Mouse (Mus musculus) hindbrain, embryonic 16.5 days (tissue): Measurements from ENCODE around the gene Flot2. TPM values are rescaled to one million over a fixed set of nuclear protein-coding genes. Genes with fewer than 3 reads are reported as not detected.

Source experiments
- ATAC-seq: fragments of 200-750 bp; cut with Nextera tagmentation; 2 replicates; pipeline ENCODE4 v1.8.0; 2017; ENCODE audit warnings: moderate TSS enrichment, moderate library complexity
- H3K27ac ChIP-seq: fragments of 300-500 bp; sonication (generic); 2 replicates; pipeline ENCODE4 v1.5.1; 2014; ENCODE audit warnings: low read depth, mild to moderate bottlenecking, control low read depth, low read length, moderate library complexity
- H3K27me3 ChIP-seq: fragments of 300-500 bp; sonication (generic); replicated peaks from 2 replicates; pipeline ENCODE4 v1.6.1; 2014; ENCODE audit warnings: low read length; ENCODE audit not compliant: control insufficient read depth, insufficient read depth
- H3K36me3 ChIP-seq: fragments of 300-500 bp; sonication (generic); 2 replicates; pipeline ENCODE4 v1.6.1; 2014; ENCODE audit warnings: mild to moderate bottlenecking, low read length, moderate library complexity, mixed read lengths; ENCODE audit not compliant: control insufficient read depth, insufficient read depth
- H3K4me1 ChIP-seq: fragments of 300-500 bp; sonication (generic); 2 replicates; pipeline ENCODE4 v1.6.1; 2014; ENCODE audit warnings: low read depth, low read length; ENCODE audit not compliant: control insufficient read depth, insufficient read depth
- H3K4me2 ChIP-seq: fragments of 300-500 bp; sonication (generic); 2 replicates; pipeline ENCODE4 v1.6.1; 2014; ENCODE audit warnings: mild to moderate bottlenecking, low read length, control low read depth, moderate library complexity
- H3K4me3 ChIP-seq: fragments of 300-500 bp; sonication (generic); 2 replicates; pipeline ENCODE4 v1.5.1; 2014; ENCODE audit warnings: mild to moderate bottlenecking, low read length, control low read depth, moderate library complexity
- H3K9ac ChIP-seq: fragments of 300-500 bp; sonication (generic); 2 replicates; pipeline ENCODE4 v1.6.1; 2014; ENCODE audit warnings: low read depth, mild to moderate bottlenecking, control low read depth, low read length, moderate library complexity
- H3K9me3 ChIP-seq: fragments of 300-500 bp; sonication (generic); 2 replicates; pipeline ENCODE4 v1.6.1; 2014; ENCODE audit warnings: mild to moderate bottlenecking, low read length, moderate library complexity; ENCODE audit not compliant: control insufficient read depth
- whole genome bisulfite sequencing: fragments of 180-500 bp; shearing (Covaris S2); extraction: QIAGEN DNeasy Blood & Tissue Kit; methylation state at CpG from one replicate; pipeline ENCODE4 v1.1.7; 2014; 5-methylcytosine and 5-hydroxymethylcytosine counted together
- polyA plus RNA-seq: library from polyadenylated mRNA; unstranded; fragments of >200 nt; fragmentation: Nextera tagmentation; extraction: Ambion mirVana; gene quantifications from 2 replicates; pipeline ENCODE4 v1.2.1, GENCODE M21; 2015

Gene Flot2
- polyA plus RNA-seq = 124 and 126 TPM in 2 replicates

- ATAC-seq = peak; percentile 85
- Histone ChIP-seq H3K36me3 (peaks cover 9% of the 10 kb centered on the region; the same call in 1 of the 2 replicates), H3K27me3 (no peaks in the 10 kb centered on the region), H3K4me1 (peaks cover 29% of the 10 kb centered on the region), H3K4me2 (peak within 1 kb of the TSS; percentile 81), H3K4me3 (peak within 1 kb of the TSS; percentile 89), H3K9me3 (no peaks in the 10 kb centered on the region), H3K9ac (peak within 1 kb of the TSS; percentile 94), H3K27ac (peak within 1 kb of the TSS; percentile 94)
- 1% methylated on average over 43 of the region's 55 CpGs for WGBS
Observed at GRCm38 (mm10) chr11:78037831-78038752, at the start of gene Flot2. Gene Flot2 (plus strand): TSS chr11:78037931.

DNA sequence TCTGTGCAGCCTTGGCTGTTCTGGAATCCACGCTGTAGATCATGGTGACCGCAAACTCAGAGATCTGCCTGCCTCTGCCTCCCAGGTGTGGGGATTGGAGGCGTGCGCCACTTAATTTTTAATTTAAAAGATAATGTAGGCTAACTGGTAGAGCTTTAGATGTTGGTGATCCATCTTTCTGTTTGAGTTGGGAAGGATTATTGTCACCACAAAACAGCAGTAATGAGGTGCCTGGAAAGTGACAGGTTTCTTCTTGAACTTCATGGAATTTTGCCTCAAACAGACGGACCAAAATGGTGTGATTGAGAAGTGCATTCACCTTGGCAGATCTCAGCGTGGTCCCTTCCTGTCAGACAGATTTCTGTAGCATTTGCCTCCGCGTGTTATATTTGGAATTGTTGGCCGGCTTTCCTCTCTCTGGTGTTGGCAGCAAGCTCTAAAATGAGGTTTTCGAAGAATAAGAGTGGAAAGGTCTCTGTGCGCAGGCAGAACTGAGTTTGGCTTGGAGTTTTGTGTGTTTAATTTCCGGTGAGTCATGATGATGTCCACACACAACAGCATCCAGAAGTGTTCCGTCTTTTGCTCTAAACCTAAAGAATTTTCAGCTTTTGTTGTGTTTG is 48.5 kb upstream of the Flot2 start:
- ATAC-seq = no peak
- H3K4me1 ChIP-seq = peaks cover 11% of the 10 kb centered on the region
- no peaks in the 10 kb centered on the region for H3K9me3 ChIP-seq
- 92% methylated on average over 13 of the region's 13 CpGs for WGBS
- no peak overlapping the region for H3K4me2 ChIP-seq
- peaks cover 8% of the 10 kb centered on the region; the same call in 1 of the 2 replicates for H3K36me3 ChIP-seq
- H3K27ac ChIP-seq = no peak overlapping the region
- H3K27me3 ChIP-seq = no peaks in the 10 kb centered on the region
- H3K9ac ChIP-seq = no peak overlapping the region
- H3K4me3 ChIP-seq = no peak overlapping the region

- Histone ChIP-seq H3K4me3 (no peak overlapping the region), H3K4me1 (no peaks in the 10 kb centered on the region; the same call in 1 of the 2 replicates), H3K9me3 (no peaks in the 10 kb centered on the region), H3K4me2 (no peak overlapping the region), H3K9ac (no peak overlapping the region), H3K36me3 (peaks cover 3% of the 10 kb centered on the region; the same call in 1 of the 2 replicates), H3K27me3 (no peaks in the 10 kb centered on the region), H3K27ac (no peak overlapping the region)
- 60% methylated on average over 1 of the region's 1 CpGs for WGBS
- no peak for ATAC-seq
Observed at GRCm38 (mm10) chr11:77995556-77995955, 42.2 kb upstream of the Flot2 start.

DNA sequence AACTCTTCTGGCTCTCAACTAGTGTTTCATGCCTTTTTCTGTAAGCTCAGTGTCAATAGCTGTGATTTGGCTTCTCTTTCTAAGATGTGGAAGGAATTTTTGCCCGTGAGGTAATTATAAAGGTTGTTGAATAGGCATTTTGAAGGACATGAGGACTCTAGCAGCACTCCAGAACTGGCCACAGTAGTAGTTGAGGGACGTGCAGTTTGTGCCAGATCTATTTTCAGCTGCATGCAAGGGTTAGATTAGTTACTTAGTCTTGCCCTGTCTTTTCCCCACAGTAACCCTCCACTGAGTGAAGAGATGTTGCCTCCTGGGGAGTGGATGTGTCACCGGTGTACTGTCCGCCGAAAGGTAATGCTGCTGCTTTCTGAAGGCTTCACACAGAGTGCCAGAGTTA is 31.3 kb upstream of the Flot2 start:
- H3K4me3 ChIP-seq = no peak overlapping the region
- 92% methylated on average over 5 of the region's 5 CpGs for WGBS
- H3K4me1 ChIP-seq = 0 out of 2 replicates have a peak, but pooled peaks cover 2% of the 10 kb centered on the region
- no peak overlapping the region for H3K9ac ChIP-seq
- ATAC-seq = no peak
- H3K36me3 ChIP-seq = peaks cover 30% of the 10 kb centered on the region
- H3K4me2 ChIP-seq = no peak overlapping the region
- no peaks in the 10 kb centered on the region for H3K27me3 ChIP-seq
- no peak overlapping the region for H3K27ac ChIP-seq
- H3K9me3 ChIP-seq = no peaks in the 10 kb centered on the region

- Histone ChIP-seq H3K4me2 (no peak overlapping the region), H3K4me1 (no peaks in the 10 kb centered on the region), H3K4me3 (no peak overlapping the region), H3K9ac (no peak overlapping the region), H3K9me3 (no peaks in the 10 kb centered on the region), H3K27ac (no peak overlapping the region), H3K36me3 (peaks cover 29% of the 10 kb centered on the region), H3K27me3 (no peaks in the 10 kb centered on the region)
- ATAC-seq = 0 out of 2 replicates have a peak, but pooled peaks have one; percentile 76
- WGBS = 24% methylated on average over 4 of the region's 4 CpGs
Observed at GRCm38 (mm10) chr11:78019676-78020075, 18.1 kb upstream of the Flot2 start.

- no peak for ATAC-seq
- Histone ChIP-seq H3K4me3 (no peak overlapping the region), H3K27me3 (no peaks in the 10 kb centered on the region), H3K27ac (no peak overlapping the region), H3K36me3 (peaks cover 36% of the 10 kb centered on the region), H3K9me3 (no peaks in the 10 kb centered on the region), H3K4me2 (no peak overlapping the region), H3K9ac (no peak overlapping the region), H3K4me1 (no peaks in the 10 kb centered on the region)
- 87% methylated on average over 8 of the region's 8 CpGs for WGBS
Observed at GRCm38 (mm10) chr11:78023607-78024006, 14.1 kb upstream of the Flot2 start.

- peaks cover 27% of the 10 kb centered on the region for H3K36me3 ChIP-seq
- H3K4me3 ChIP-seq = no peak overlapping the region
- H3K27ac ChIP-seq = no peak overlapping the region
- no peak overlapping the region for H3K4me2 ChIP-seq
- H3K27me3 ChIP-seq = no peaks in the 10 kb centered on the region
- peaks cover 21% of the 10 kb centered on the region for H3K4me1 ChIP-seq
- no peak overlapping the region for H3K9ac ChIP-seq
- H3K9me3 ChIP-seq = no peaks in the 10 kb centered on the region
- WGBS = 85% methylated on average over 8 of the region's 8 CpGs
- no peak for ATAC-seq
Observed at GRCm38 (mm10) chr11:78029240-78029639, 8.5 kb upstream of the Flot2 start.

DNA sequence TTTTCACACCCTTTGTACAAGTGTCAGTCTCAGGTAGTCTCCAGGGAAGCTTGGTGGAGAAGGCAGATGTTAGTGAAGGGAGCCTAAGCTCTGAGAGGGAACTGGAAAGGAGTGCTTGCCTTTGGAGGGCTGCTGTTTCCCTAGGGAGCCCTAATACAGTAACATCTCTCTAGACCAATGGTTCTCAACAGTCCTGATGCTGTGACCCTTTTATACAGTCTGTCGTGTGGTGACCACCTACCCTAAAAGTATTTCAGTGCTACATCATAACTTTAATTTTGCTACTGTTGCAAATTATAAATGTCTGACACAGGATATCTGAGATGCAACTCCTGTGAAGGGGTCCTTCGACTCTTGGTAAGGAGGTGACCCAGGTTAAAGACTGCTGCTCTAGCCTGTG is 7.1 kb upstream of the Flot2 start:
- H3K4me2 ChIP-seq = no peak overlapping the region
- no peaks in the 10 kb centered on the region for H3K27me3 ChIP-seq
- H3K4me1 ChIP-seq = peaks cover 21% of the 10 kb centered on the region
- H3K27ac ChIP-seq = no peak overlapping the region
- peaks cover 27% of the 10 kb centered on the region for H3K36me3 ChIP-seq
- no peak overlapping the region for H3K4me3 ChIP-seq
- no peak for ATAC-seq
- WGBS = 76% methylated on average over 2 of the region's 2 CpGs
- no peaks in the 10 kb centered on the region for H3K9me3 ChIP-seq
- H3K9ac ChIP-seq = no peak overlapping the region

DNA sequence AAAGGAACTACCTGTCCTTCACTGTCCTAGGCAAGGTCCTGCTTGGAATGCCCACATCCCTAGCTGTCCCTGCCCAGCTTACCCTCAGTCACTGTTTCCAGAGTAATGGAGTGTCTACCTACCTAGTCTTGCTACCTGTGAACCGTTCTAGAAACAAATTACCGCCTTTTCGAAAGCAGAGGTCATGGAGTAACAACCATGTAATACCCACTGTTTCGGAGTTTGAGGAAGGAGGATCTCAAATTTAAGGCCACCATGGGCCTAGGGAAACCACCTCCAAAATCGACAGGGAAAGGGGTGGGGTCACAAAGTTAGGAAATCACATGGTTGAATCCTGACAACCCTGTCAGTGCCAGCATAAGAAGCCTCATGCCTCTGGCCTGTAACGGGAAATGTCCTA is 6.3 kb upstream of the Flot2 start:
- Histone ChIP-seq H3K9me3 (no peaks in the 10 kb centered on the region), H3K27ac (peak overlapping the region; percentile 95; the same call in 1 of the 2 replicates), H3K27me3 (no peaks in the 10 kb centered on the region), H3K9ac (no peak overlapping the region; the same call in 1 of the 2 replicates), H3K4me3 (peak overlapping the region; percentile 77), H3K4me1 (peaks cover 21% of the 10 kb centered on the region), H3K4me2 (peak overlapping the region; percentile 79), H3K36me3 (peaks cover 22% of the 10 kb centered on the region)
- no peak for ATAC-seq
- 43% methylated on average over 6 of the region's 6 CpGs for WGBS
